Mouse (Mus musculus): ENCODE data around the gene 1700057G04Rik.
A peak's percentile ranks its signal among the peaks of the same experiment; 100 is the strongest.
"Not testable (repeated sequence)": the region's sequence is repeated elsewhere in the genome, so short reads cannot be mapped to it uniquely, and the experiment has no call there.

The 1700057G04Rik gene

GRCm38 (mm10) chr9:92301213-92301612 is 8.0 kb upstream of the 1700057G04Rik start:
- no peak for DNase-seq (ENCODE audit: extremely low read depth, low read depth, low spot score)

- DNase-seq (ENCODE audit: extremely low read depth, low read depth, low spot score): no peak
Observed at GRCm38 (mm10) chr9:92305075-92305474, 4.1 kb upstream of the 1700057G04Rik start.

GRCm38 (mm10) chr9:92305620-92306220 is 3.5 kb upstream of the 1700057G04Rik start:
- DNase-seq (ENCODE audit: extremely low read depth, low read depth, low spot score): no peak

GRCm38 (mm10) chr9:92316791-92317190 is 7.6 kb downstream of the 1700057G04Rik start:
- DNase-seq (ENCODE audit: extremely low read depth, low read depth, low spot score): no peak

GRCm38 (mm10) chr9:92325936-92326335 is 16.8 kb downstream of the 1700057G04Rik start:
- not testable (repeated sequence) for DNase-seq (ENCODE audit: extremely low read depth, low read depth, low spot score)

- DNase-seq (ENCODE audit: extremely low read depth, low read depth, low spot score): no peak
Observed at GRCm38 (mm10) chr9:92326813-92327212, 17.6 kb downstream of the 1700057G04Rik start.

- DNase-seq (ENCODE audit: extremely low read depth, low read depth, low spot score): no peak
Observed at GRCm38 (mm10) chr9:92331383-92331782, 22.2 kb downstream of the 1700057G04Rik start.

- no peak for DNase-seq (ENCODE audit: extremely low read depth, low read depth, low spot score)
Observed at GRCm38 (mm10) chr9:92334845-92335244, 25.7 kb downstream of the 1700057G04Rik start.

GRCm38 (mm10) chr9:92335277-92335818 is 26.2 kb downstream of the 1700057G04Rik start:
- DNase-seq (ENCODE audit: extremely low read depth, low read depth, low spot score): no peak

GRCm38 (mm10) chr9:92337063-92337462 is 27.9 kb downstream of the 1700057G04Rik start:
- no peak for DNase-seq (ENCODE audit: extremely low read depth, low read depth, low spot score)

- no peak for DNase-seq (ENCODE audit: extremely low read depth, low read depth, low spot score)
Observed at GRCm38 (mm10) chr9:92337661-92338060, 28.5 kb downstream of the 1700057G04Rik start.

GRCm38 (mm10) chr9:92338954-92339353 is 29.8 kb downstream of the 1700057G04Rik start:
- no peak for DNase-seq (ENCODE audit: extremely low read depth, low read depth, low spot score)

GRCm38 (mm10) chr9:92351924-92352323 is 42.7 kb downstream of the 1700057G04Rik start:
- DNase-seq (ENCODE audit: extremely low read depth, low read depth, low spot score): no peak

- no peak for DNase-seq (ENCODE audit: extremely low read depth, low read depth, low spot score)
Observed at GRCm38 (mm10) chr9:92353306-92353705, 44.1 kb downstream of the 1700057G04Rik start.

- DNase-seq (ENCODE audit: extremely low read depth, low read depth, low spot score): no peak
Observed at GRCm38 (mm10) chr9:92360691-92361310, 51.6 kb downstream of the 1700057G04Rik start.

GRCm38 (mm10) chr9:92363478-92363877 is 54.3 kb downstream of the 1700057G04Rik start:
- DNase-seq (ENCODE audit: extremely low read depth, low read depth, low spot score): no peak

- no peak for DNase-seq (ENCODE audit: extremely low read depth, low read depth, low spot score)
Observed at GRCm38 (mm10) chr9:92368920-92369319, 59.7 kb downstream of the 1700057G04Rik start.

GRCm38 (mm10) chr9:92373896-92374295 is 64.7 kb downstream of the 1700057G04Rik start:
- no peak for DNase-seq (ENCODE audit: extremely low read depth, low read depth, low spot score)

- no peak for DNase-seq (ENCODE audit: extremely low read depth, low read depth, low spot score)
Observed at GRCm38 (mm10) chr9:92374705-92375199, 65.6 kb downstream of the 1700057G04Rik start.

GRCm38 (mm10) chr9:92375378-92375777 is 66.2 kb downstream of the 1700057G04Rik start:
- DNase-seq (ENCODE audit: extremely low read depth, low read depth, low spot score): no peak

GRCm38 (mm10) chr9:92377967-92378366 is 68.8 kb downstream of the 1700057G04Rik start:
- peak; percentile 90 for DNase-seq (ENCODE audit: extremely low read depth, low read depth, low spot score)

GRCm38 (mm10) chr9:92379240-92379639 is 70.1 kb downstream of the 1700057G04Rik start:
- DNase-seq (ENCODE audit: extremely low read depth, low read depth, low spot score): no peak
